Mouse (Mus musculus) megakaryocyte, embryonic 14.5 days (primary cell): ENCODE data around the gene Abca13. TPM values are rescaled to one million over a fixed set of nuclear protein-coding genes. Genes with fewer than 3 reads are reported as not detected.

Experiments used
- H3K27me3 ChIP-seq: replicated peaks from 2 replicates; pipeline ENCODE3; 2012; ENCODE audit warnings: inconsistent platforms
- H3K36me3 ChIP-seq: replicated peaks from 2 replicates; pipeline ENCODE3; 2012; ENCODE audit warnings: low read length, inconsistent platforms, mixed read lengths
- H3K4me1 ChIP-seq: 2 replicates; pipeline ENCODE4 v1.6.1; 2012; ENCODE audit warnings: inconsistent platforms
- H3K4me3 ChIP-seq: replicated peaks from 2 replicates; pipeline ENCODE3; 2012; ENCODE audit warnings: moderate library complexity, mild to moderate bottlenecking, inconsistent platforms
- H3K9me3 ChIP-seq: 2 replicates; pipeline ENCODE4 v1.6.1; 2012; ENCODE audit warnings: inconsistent platforms
- FLI1 ChIP-seq: IDR thresholded peaks from 2 replicates; pipeline ENCODE4 v1.6.1; 2012; ENCODE audit warnings: low read length, inconsistent platforms, mixed read lengths
- GATA1 ChIP-seq: IDR thresholded peaks from 3 replicates; pipeline ENCODE4 v1.6.1; 2012; ENCODE audit warnings: mixed read lengths, low read length, inconsistent platforms, borderline replicate concordance
- polyA plus RNA-seq: library from polyadenylated mRNA; stranded (reverse); fragments of >175 nt; gene quantifications from 2 replicates; pipeline ENCODE4 v1.2.3, GENCODE M21; 2012; ENCODE audit warnings: low replicate concordance; ENCODE audit not compliant: insufficient read depth

The Abca13 gene
- polyA plus RNA-seq, 1 experiment: not detected

GRCm38 (mm10) chr11:9574894-9575293 is 383.2 kb downstream of the Abca13 start:
- Histone ChIP-seq H3K27me3 (no peaks in the 10 kb centered on the region), H3K36me3 (no peaks in the 10 kb centered on the region), H3K4me1 (no peaks in the 10 kb centered on the region), H3K9me3 (no peaks in the 10 kb centered on the region), H3K4me3 (no peak overlapping the region)
- TF ChIP-seq FLI1 (no peak), GATA1 (no peak)

- Histone ChIP-seq H3K4me3 (no peak overlapping the region), H3K9me3 (no peaks in the 10 kb centered on the region), H3K27me3 (no peaks in the 10 kb centered on the region), H3K4me1 (no peaks in the 10 kb centered on the region), H3K36me3 (no peaks in the 10 kb centered on the region)
- no peak for TF ChIP-seq GATA1
- no peak for TF ChIP-seq FLI1
These were observed 400.1 kb downstream of the Abca13 start for GRCm38 (mm10) chr11:9591757-9592316.

GRCm38 (mm10) chr11:9597299-9597698 is 405.6 kb downstream of the Abca13 start:
- Histone ChIP-seq H3K9me3 (no peaks in the 10 kb centered on the region), H3K27me3 (no peaks in the 10 kb centered on the region), H3K36me3 (no peaks in the 10 kb centered on the region), H3K4me3 (no peak overlapping the region), H3K4me1 (no peaks in the 10 kb centered on the region)
- TF ChIP-seq GATA1 (no peak), FLI1 (no peak)

- H3K36me3 ChIP-seq: no peaks in the 10 kb centered on the region
- no peak overlapping the region for H3K4me3 ChIP-seq
- H3K4me1 ChIP-seq: no peaks in the 10 kb centered on the region
- H3K9me3 ChIP-seq: no peaks in the 10 kb centered on the region
- no peak for TF ChIP-seq GATA1
- no peak for TF ChIP-seq FLI1
- no peaks in the 10 kb centered on the region for H3K27me3 ChIP-seq
These were observed 409.4 kb downstream of the Abca13 start for GRCm38 (mm10) chr11:9601096-9601495.

GRCm38 (mm10) chr11:9602137-9602536 is 410.4 kb downstream of the Abca13 start:
- Histone ChIP-seq H3K36me3 (no peaks in the 10 kb centered on the region), H3K9me3 (no peaks in the 10 kb centered on the region), H3K27me3 (no peaks in the 10 kb centered on the region), H3K4me3 (no peak overlapping the region), H3K4me1 (no peaks in the 10 kb centered on the region)
- TF ChIP-seq FLI1 (no peak), GATA1 (no peak)

- no peak for TF ChIP-seq FLI1
- H3K4me1 ChIP-seq: no peaks in the 10 kb centered on the region
- H3K27me3 ChIP-seq: no peaks in the 10 kb centered on the region
These were observed 416.5 kb downstream of the Abca13 start for GRCm38 (mm10) chr11:9608249-9608648.

GRCm38 (mm10) chr11:9609075-9609474 is 417.3 kb downstream of the Abca13 start:
- no peaks in the 10 kb centered on the region for H3K36me3 ChIP-seq
- H3K9me3 ChIP-seq: no peaks in the 10 kb centered on the region
- H3K4me1 ChIP-seq: no peaks in the 10 kb centered on the region
- H3K4me3 ChIP-seq: no peak overlapping the region
- H3K27me3 ChIP-seq: no peaks in the 10 kb centered on the region
- TF ChIP-seq FLI1 (no peak), GATA1 (no peak)

More at GRCm38 (mm10) chr11:9608249-9608648, 416.5 kb downstream of the Abca13 start:
- Histone ChIP-seq H3K4me3 (no peak overlapping the region), H3K9me3 (no peaks in the 10 kb centered on the region), H3K36me3 (no peaks in the 10 kb centered on the region)

GRCm38 (mm10) chr11:9616133-9616532 is 424.4 kb downstream of the Abca13 start:
- Histone ChIP-seq H3K4me3 (no peak overlapping the region), H3K4me1 (no peaks in the 10 kb centered on the region), H3K9me3 (no peaks in the 10 kb centered on the region), H3K27me3 (no peaks in the 10 kb centered on the region), H3K36me3 (no peaks in the 10 kb centered on the region)
- TF ChIP-seq GATA1: no peak
- no peak for TF ChIP-seq FLI1

GRCm38 (mm10) chr11:9616665-9617064 is 424.9 kb downstream of the Abca13 start:
- no peaks in the 10 kb centered on the region for H3K36me3 ChIP-seq
- H3K9me3 ChIP-seq: no peaks in the 10 kb centered on the region
- no peak overlapping the region for H3K4me3 ChIP-seq
- H3K27me3 ChIP-seq: no peaks in the 10 kb centered on the region
- no peak for TF ChIP-seq FLI1
- no peak for TF ChIP-seq GATA1
- no peaks in the 10 kb centered on the region for H3K4me1 ChIP-seq

GRCm38 (mm10) chr11:9619986-9620385 is 428.2 kb downstream of the Abca13 start:
- Histone ChIP-seq H3K36me3 (no peaks in the 10 kb centered on the region), H3K4me3 (no peak overlapping the region), H3K4me1 (no peaks in the 10 kb centered on the region), H3K9me3 (no peaks in the 10 kb centered on the region), H3K27me3 (no peaks in the 10 kb centered on the region)
- TF ChIP-seq GATA1 (no peak), FLI1 (no peak)

GRCm38 (mm10) chr11:9622888-9623287 is 431.1 kb downstream of the Abca13 start:
- TF ChIP-seq FLI1 (no peak), GATA1 (no peak)
- H3K4me1 ChIP-seq: no peaks in the 10 kb centered on the region

More at GRCm38 (mm10) chr11:9622888-9623287, 431.1 kb downstream of the Abca13 start:
- no peaks in the 10 kb centered on the region for H3K36me3 ChIP-seq
- H3K9me3 ChIP-seq: no peaks in the 10 kb centered on the region
- no peak overlapping the region for H3K4me3 ChIP-seq
- H3K27me3 ChIP-seq: no peaks in the 10 kb centered on the region
